Mouse (Mus musculus): ENCODE measurements around the gene Sugct. TPM values are rescaled to one million over a fixed set of nuclear protein-coding genes. Genes with fewer than 3 reads are reported as not detected.

The Sugct gene
- polyA plus RNA-seq, 1 experiment from 2014 or later = 6.4 TPM

DNA sequence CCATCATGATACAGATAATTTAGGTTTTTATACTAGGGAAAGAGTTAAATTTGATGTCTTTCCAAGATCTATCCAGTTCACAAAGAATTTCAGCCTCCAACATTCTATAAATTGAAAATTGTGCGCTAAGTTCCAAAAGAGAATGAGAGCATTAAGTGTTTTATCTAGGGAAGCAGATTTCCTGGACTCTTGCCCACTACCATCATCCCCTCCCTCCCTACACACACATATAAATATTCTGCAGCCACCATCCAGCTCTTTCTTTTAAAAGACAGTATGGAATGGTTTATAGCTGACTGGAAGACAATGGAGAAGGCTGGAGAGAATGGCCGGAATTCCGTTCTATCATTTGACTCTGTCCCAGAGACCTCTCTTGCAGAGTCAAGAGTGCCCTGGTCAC is 404.3 kb downstream of the Sugct start:
- Histone ChIP-seq H3K4me2 (ENCODE audit: low read depth, low read length) (no peak overlapping the region), H3K4me1 (ENCODE audit: control insufficient read depth, insufficient read depth, low read length) (peaks cover 17% of the 10 kb centered on the region), H3K36me3 (ENCODE audit: control insufficient read depth, insufficient read depth) (no peaks in the 10 kb centered on the region), H3K27ac (ENCODE audit: low read length) (no peak overlapping the region), H3K9ac (ENCODE audit: low read length) (no peak overlapping the region), H3K27me3 (ENCODE audit: control insufficient read depth, insufficient read depth, low read length) (no peaks in the 10 kb centered on the region), H3K9me3 (replicated peaks; ENCODE audit: control insufficient read depth, low read length) (no peaks in the 10 kb centered on the region), H3K4me3 (ENCODE audit: low read length) (no peak overlapping the region)
- WGBS = 34% methylated on average over 3 of the region's 3 CpGs
- ATAC-seq (replicated peaks; ENCODE audit: extremely low read depth, insufficient read depth, low FRiP score) = no peak

DNA sequence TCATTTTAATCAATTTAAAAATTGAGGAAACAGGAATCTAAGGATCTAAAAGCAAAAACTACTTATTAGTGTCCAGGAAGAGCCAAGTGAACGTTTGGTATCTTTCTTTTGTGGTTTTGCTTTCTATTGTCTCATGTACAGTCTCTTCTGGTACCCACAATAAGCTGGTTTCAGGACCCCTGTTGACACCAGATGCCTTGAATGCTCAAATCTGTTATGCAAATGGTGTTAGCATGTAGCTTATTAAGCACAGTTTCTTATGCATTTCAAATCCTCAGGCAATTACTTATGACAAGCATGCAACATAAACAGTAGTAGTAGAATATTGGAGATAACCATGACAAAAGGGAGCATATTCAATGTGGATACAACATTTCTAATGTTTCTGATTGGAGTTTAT is 407.0 kb downstream of the Sugct start:
- no peaks in the 10 kb centered on the region for H3K36me3 ChIP-seq (ENCODE audit: control insufficient read depth, insufficient read depth)
- no peak overlapping the region for H3K9ac ChIP-seq (ENCODE audit: low read length)
- H3K9me3 ChIP-seq (replicated peaks; ENCODE audit: control insufficient read depth, low read length) = no peaks in the 10 kb centered on the region
- WGBS = 44% methylated on average over 1 of the region's 1 CpGs
- peaks cover 17% of the 10 kb centered on the region for H3K4me1 ChIP-seq (ENCODE audit: control insufficient read depth, insufficient read depth, low read length)
- H3K27ac ChIP-seq (ENCODE audit: low read length) = no peak overlapping the region
- no peaks in the 10 kb centered on the region for H3K27me3 ChIP-seq (ENCODE audit: control insufficient read depth, insufficient read depth, low read length)
- no peak overlapping the region for H3K4me2 ChIP-seq (ENCODE audit: low read depth, low read length)
- ATAC-seq (replicated peaks; ENCODE audit: extremely low read depth, insufficient read depth, low FRiP score) = no peak
- no peak overlapping the region for H3K4me3 ChIP-seq (ENCODE audit: low read length)

GRCm38 (mm10) chr13:17245936-17246335 is 449.4 kb downstream of the Sugct start:
- H3K36me3 ChIP-seq (ENCODE audit: control insufficient read depth, insufficient read depth) = no peaks in the 10 kb centered on the region
- H3K4me3 ChIP-seq (ENCODE audit: low read length) = no peak overlapping the region
- no peak for ATAC-seq (replicated peaks; ENCODE audit: extremely low read depth, insufficient read depth, low FRiP score)
- H3K9ac ChIP-seq (ENCODE audit: low read length) = no peak overlapping the region
- no peaks in the 10 kb centered on the region for H3K9me3 ChIP-seq (replicated peaks; ENCODE audit: control insufficient read depth, low read length)
- H3K27ac ChIP-seq (ENCODE audit: low read length) = no peak overlapping the region
- 81% methylated on average over 3 of the region's 3 CpGs for WGBS
- no peak overlapping the region for H3K4me2 ChIP-seq (ENCODE audit: low read depth, low read length)
- no peaks in the 10 kb centered on the region for H3K4me1 ChIP-seq (ENCODE audit: control insufficient read depth, insufficient read depth, low read length)
- H3K27me3 ChIP-seq (ENCODE audit: control insufficient read depth, insufficient read depth, low read length) = no peaks in the 10 kb centered on the region

GRCm38 (mm10) chr13:17216524-17216923 is 478.8 kb downstream of the Sugct start:
- H3K36me3 ChIP-seq (ENCODE audit: control insufficient read depth, insufficient read depth) = no peaks in the 10 kb centered on the region
- no peaks in the 10 kb centered on the region for H3K9me3 ChIP-seq (replicated peaks; ENCODE audit: control insufficient read depth, low read length)
- H3K27me3 ChIP-seq (ENCODE audit: control insufficient read depth, insufficient read depth, low read length) = no peaks in the 10 kb centered on the region
- H3K27ac ChIP-seq (ENCODE audit: low read length) = no peak overlapping the region
- H3K4me1 ChIP-seq (ENCODE audit: control insufficient read depth, insufficient read depth, low read length) = no peaks in the 10 kb centered on the region
- H3K9ac ChIP-seq (ENCODE audit: low read length) = no peak overlapping the region
- no peak for ATAC-seq (replicated peaks; ENCODE audit: extremely low read depth, insufficient read depth, low FRiP score)
- no peak overlapping the region for H3K4me3 ChIP-seq (ENCODE audit: low read length)
- H3K4me2 ChIP-seq (ENCODE audit: low read depth, low read length) = no peak overlapping the region
- WGBS = 48% methylated on average over 3 of the region's 3 CpGs

DNA sequence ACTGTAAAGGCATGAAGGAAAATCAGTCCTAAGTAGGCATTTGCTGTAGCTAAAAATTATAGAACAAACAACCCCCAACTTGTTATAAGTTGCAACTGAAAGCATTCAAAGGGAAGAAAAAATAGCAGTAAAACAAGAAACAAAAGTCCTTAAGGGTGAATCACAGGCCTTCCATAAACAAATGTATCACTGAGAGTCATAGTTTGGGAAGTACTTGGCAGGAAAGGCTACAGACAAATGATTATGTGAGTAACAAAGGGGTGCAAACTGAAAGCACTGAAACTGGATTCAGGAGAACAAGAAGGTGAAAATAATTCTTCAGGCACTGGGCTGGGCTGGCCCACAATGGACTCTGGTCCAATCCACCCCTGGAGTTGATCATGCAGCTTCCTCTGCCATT is 482.7 kb downstream of the Sugct start:
- no peaks in the 10 kb centered on the region for H3K9me3 ChIP-seq (replicated peaks; ENCODE audit: control insufficient read depth, low read length)

DNA sequence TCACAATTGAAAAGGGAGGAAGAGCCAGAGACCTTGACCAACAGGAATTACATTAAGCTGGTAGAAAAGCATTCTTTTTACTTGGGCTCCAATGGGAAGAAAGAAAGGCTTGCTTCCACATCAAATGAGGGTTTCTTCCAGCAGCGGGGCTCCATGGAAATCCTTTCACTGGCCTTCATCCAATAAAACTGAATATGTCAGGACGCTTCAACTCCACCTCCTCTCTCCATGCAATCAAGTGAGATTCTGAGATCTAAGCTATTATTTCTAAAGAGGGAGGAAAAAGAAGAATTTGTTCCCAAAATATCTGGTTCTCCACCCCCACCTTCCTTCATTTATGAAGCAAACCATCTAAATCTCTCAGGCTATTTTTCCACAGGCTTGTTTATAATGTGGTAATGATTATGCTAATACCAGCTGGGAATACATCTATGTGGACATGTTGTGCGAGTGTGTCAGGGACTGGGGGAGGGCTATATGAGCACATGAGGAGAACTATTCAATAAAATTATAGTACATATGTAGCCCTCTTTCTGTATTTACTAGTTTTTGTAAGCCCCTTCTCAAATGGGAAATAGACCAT is 505.1 kb downstream of the Sugct start:
- Histone ChIP-seq H3K4me2 (ENCODE audit: low read depth, low read length) (no peak overlapping the region), H3K4me1 (ENCODE audit: control insufficient read depth, insufficient read depth, low read length) (peaks cover 2% of the 10 kb centered on the region; the same call in 1 of the 2 replicates), H3K27ac (ENCODE audit: low read length) (no peak overlapping the region), H3K9me3 (replicated peaks; ENCODE audit: control insufficient read depth, low read length) (no peaks in the 10 kb centered on the region), H3K27me3 (ENCODE audit: control insufficient read depth, insufficient read depth, low read length) (no peaks in the 10 kb centered on the region), H3K36me3 (ENCODE audit: control insufficient read depth, insufficient read depth) (no peaks in the 10 kb centered on the region), H3K9ac (ENCODE audit: low read length) (no peak overlapping the region), H3K4me3 (ENCODE audit: low read length) (no peak overlapping the region)
- no peak for ATAC-seq (replicated peaks; ENCODE audit: extremely low read depth, insufficient read depth, low FRiP score)
- WGBS = 57% methylated on average over 3 of the region's 3 CpGs

More for the DNA sequence above, 482.7 kb downstream of the Sugct start:
- no peak for ATAC-seq (replicated peaks; ENCODE audit: extremely low read depth, insufficient read depth, low FRiP score)
- Histone ChIP-seq H3K9ac (ENCODE audit: low read length) (no peak overlapping the region), H3K27me3 (ENCODE audit: control insufficient read depth, insufficient read depth, low read length) (no peaks in the 10 kb centered on the region), H3K36me3 (ENCODE audit: control insufficient read depth, insufficient read depth) (no peaks in the 10 kb centered on the region), H3K27ac (ENCODE audit: low read length) (no peak overlapping the region), H3K4me2 (ENCODE audit: low read depth, low read length) (no peak overlapping the region), H3K4me3 (ENCODE audit: low read length) (no peak overlapping the region), H3K4me1 (ENCODE audit: control insufficient read depth, insufficient read depth, low read length) (no peaks in the 10 kb centered on the region)

DNA sequence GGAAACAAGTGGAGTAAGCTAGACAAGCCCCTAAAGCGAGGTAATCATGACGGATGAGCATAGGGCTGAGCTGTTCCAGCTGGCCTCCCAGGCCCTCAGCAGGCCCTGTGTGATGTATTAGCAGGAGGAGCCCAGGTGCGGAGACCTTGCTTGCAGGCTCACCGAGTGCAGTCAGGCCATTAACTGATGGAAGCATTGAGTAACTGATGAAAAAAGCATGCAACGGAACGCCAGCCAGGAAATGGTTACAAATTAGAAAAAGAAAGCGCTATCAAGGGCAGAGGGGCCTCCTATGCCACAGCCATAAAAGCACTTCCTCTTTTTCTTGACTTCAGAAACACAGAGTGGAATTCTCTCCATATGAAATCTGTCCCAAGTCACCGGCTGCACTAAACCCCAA is 510.1 kb downstream of the Sugct start:
- no peak overlapping the region for H3K27ac ChIP-seq (ENCODE audit: low read length)
- H3K4me1 ChIP-seq (ENCODE audit: control insufficient read depth, insufficient read depth, low read length) = peaks cover 5% of the 10 kb centered on the region; the same call in 1 of the 2 replicates
- no peaks in the 10 kb centered on the region for H3K9me3 ChIP-seq (replicated peaks; ENCODE audit: control insufficient read depth, low read length)
- no peak overlapping the region for H3K4me3 ChIP-seq (ENCODE audit: low read length)
- no peak overlapping the region for H3K9ac ChIP-seq (ENCODE audit: low read length)
- peak overlapping the region; percentile 17; the same call in 1 of the 2 replicates for H3K4me2 ChIP-seq (ENCODE audit: low read depth, low read length)
- no peaks in the 10 kb centered on the region for H3K27me3 ChIP-seq (ENCODE audit: control insufficient read depth, insufficient read depth, low read length)
- 32% methylated on average over 8 of the region's 8 CpGs for WGBS
- H3K36me3 ChIP-seq (ENCODE audit: control insufficient read depth, insufficient read depth) = no peaks in the 10 kb centered on the region
- 0 out of 2 replicates have a peak, but pooled peaks have one; percentile 37 for ATAC-seq (replicated peaks; ENCODE audit: extremely low read depth, insufficient read depth, low FRiP score)

DNA sequence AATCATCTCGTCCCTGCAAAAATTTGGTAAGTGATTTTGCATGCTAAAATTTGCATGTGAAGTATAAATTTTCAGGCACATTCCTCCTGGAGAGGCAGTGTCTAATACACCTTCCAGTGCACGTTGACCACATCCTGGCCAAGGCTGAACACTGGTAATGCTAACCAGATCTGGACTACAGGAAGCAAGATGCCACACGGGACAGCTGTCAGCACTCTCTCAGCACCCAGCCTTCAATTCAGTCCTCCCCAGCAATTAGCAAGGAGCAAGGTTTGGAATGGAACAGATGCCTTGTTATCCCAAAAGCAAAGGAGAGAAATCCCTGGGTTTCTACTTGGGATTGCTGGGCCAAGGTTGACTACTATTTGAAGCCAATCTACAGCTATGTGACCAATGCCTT is 529.4 kb downstream of the Sugct start:
- WGBS = 28% methylated on average over 3 of the region's 3 CpGs
- no peak for ATAC-seq (replicated peaks; ENCODE audit: extremely low read depth, insufficient read depth, low FRiP score)

GRCm38 (mm10) chr13:17164721-17165120 is 530.6 kb downstream of the Sugct start:
- Histone ChIP-seq H3K9me3 (replicated peaks; ENCODE audit: control insufficient read depth, low read length) (no peaks in the 10 kb centered on the region), H3K4me1 (ENCODE audit: control insufficient read depth, insufficient read depth, low read length) (no peaks in the 10 kb centered on the region), H3K4me2 (ENCODE audit: low read depth, low read length) (no peak overlapping the region), H3K36me3 (ENCODE audit: control insufficient read depth, insufficient read depth) (no peaks in the 10 kb centered on the region), H3K9ac (ENCODE audit: low read length) (no peak overlapping the region), H3K27me3 (ENCODE audit: control insufficient read depth, insufficient read depth, low read length) (no peaks in the 10 kb centered on the region), H3K4me3 (ENCODE audit: low read length) (no peak overlapping the region), H3K27ac (ENCODE audit: low read length) (no peak overlapping the region)
- 80% methylated on average over 3 of the region's 3 CpGs for WGBS
- no peak for ATAC-seq (replicated peaks; ENCODE audit: extremely low read depth, insufficient read depth, low FRiP score)

More for the DNA sequence above, 529.4 kb downstream of the Sugct start:
- no peaks in the 10 kb centered on the region for H3K9me3 ChIP-seq (replicated peaks; ENCODE audit: control insufficient read depth, low read length)
- H3K27ac ChIP-seq (ENCODE audit: low read length) = no peak overlapping the region
- H3K36me3 ChIP-seq (ENCODE audit: control insufficient read depth, insufficient read depth) = no peaks in the 10 kb centered on the region
- H3K4me1 ChIP-seq (ENCODE audit: control insufficient read depth, insufficient read depth, low read length) = no peaks in the 10 kb centered on the region
- no peaks in the 10 kb centered on the region for H3K27me3 ChIP-seq (ENCODE audit: control insufficient read depth, insufficient read depth, low read length)
- H3K9ac ChIP-seq (ENCODE audit: low read length) = no peak overlapping the region
- H3K4me2 ChIP-seq (ENCODE audit: low read depth, low read length) = no peak overlapping the region
- no peak overlapping the region for H3K4me3 ChIP-seq (ENCODE audit: low read length)

All from heart, embryonic 16.5 days (tissue).